Mouse (Mus musculus) v-Abl transformed pro-B cells (cell line): ENCODE data around the gene Anxa6.

ENCODE experiments used
- in situ Hi-C, 2 experiments: fragments of 400-800 bp; cut with MboI; formaldehyde crosslinking; loops; one replicate each; pipeline ENCODE4 v1.15.1; 2025; ENCODE audit not compliant: unreplicated experiment in 2 of 2

Gene Anxa6

GRCm38 (mm10) chr11:55031991-55032280 is 1.3 kb downstream of the Anxa6 start:
- in situ Hi-C loops, result no loop called here

GRCm38 (mm10) chr11:55031211-55031990 is 1.8 kb downstream of the Anxa6 start:
- in situ Hi-C loops, result no loop called here

- in situ Hi-C loops, result no loop called here
Measured at GRCm38 (mm10) chr11:55028509-55028908, 4.7 kb downstream of the Anxa6 start.

- in situ Hi-C loops, result no loop called here
Measured at GRCm38 (mm10) chr11:55027204-55027855, 5.9 kb downstream of the Anxa6 start.

- in situ Hi-C loops, result no loop called here
Measured at GRCm38 (mm10) chr11:55025896-55026295, 7.3 kb downstream of the Anxa6 start.

GRCm38 (mm10) chr11:55023583-55023982 is 9.7 kb downstream of the Anxa6 start:
- in situ Hi-C loops, result no loop called here

- in situ Hi-C loops, result no loop called here
Measured at GRCm38 (mm10) chr11:55023049-55023564, 10.1 kb downstream of the Anxa6 start.

- in situ Hi-C loops, result no loop called here
Measured at GRCm38 (mm10) chr11:55022508-55022907, 10.7 kb downstream of the Anxa6 start.

- in situ Hi-C loops, result no loop called here
Measured at GRCm38 (mm10) chr11:55021859-55022258, 11.4 kb downstream of the Anxa6 start.

- in situ Hi-C loops, result no loop called here
Measured at GRCm38 (mm10) chr11:55021458-55021857, 11.8 kb downstream of the Anxa6 start.

- in situ Hi-C loops, result no loop called here
Measured at GRCm38 (mm10) chr11:55019711-55020110, 13.5 kb downstream of the Anxa6 start.

GRCm38 (mm10) chr11:55018034-55018433 is 15.2 kb downstream of the Anxa6 start:
- in situ Hi-C loops, result no loop called here

GRCm38 (mm10) chr11:55017201-55017600 is 16.0 kb downstream of the Anxa6 start:
- in situ Hi-C loops, result no loop called here

GRCm38 (mm10) chr11:55016758-55017157 is 16.5 kb downstream of the Anxa6 start:
- in situ Hi-C loops, result no loop called here

GRCm38 (mm10) chr11:55015831-55016241 is 17.4 kb downstream of the Anxa6 start:
- in situ Hi-C loops, result no loop called here

GRCm38 (mm10) chr11:55015264-55015663 is 18.0 kb downstream of the Anxa6 start:
- in situ Hi-C loops, result no loop called here

- in situ Hi-C loops, result no loop called here
Measured at GRCm38 (mm10) chr11:55013802-55014201, 19.4 kb downstream of the Anxa6 start.

GRCm38 (mm10) chr11:55012551-55013521 is 20.4 kb downstream of the Anxa6 start:
- in situ Hi-C loops, result no loop called here

- in situ Hi-C loops, result no loop called here
Measured at GRCm38 (mm10) chr11:55011440-55011839, 21.8 kb downstream of the Anxa6 start.

GRCm38 (mm10) chr11:55008230-55008629 is 25.0 kb downstream of the Anxa6 start:
- in situ Hi-C loops, result no loop called here

GRCm38 (mm10) chr11:55005684-55006083 is 27.6 kb downstream of the Anxa6 start:
- in situ Hi-C loops, result no loop called here
